Mouse (Mus musculus) intestine, embryonic 14.5 days (tissue): ENCODE measurements around the gene Cul7. TPM values are rescaled to one million over a fixed set of nuclear protein-coding genes. Genes with fewer than 3 reads are reported as not detected.

ENCODE experiments used
- ATAC-seq: fragments of 200-750 bp; cut with Nextera tagmentation; replicated peaks from 2 replicates; pipeline ENCODE4 v1.8.0; 2017; ENCODE audit warnings: low read depth, moderate number of reproducible peaks, moderate TSS enrichment, moderate library complexity; ENCODE audit not compliant: low FRiP score, low TSS enrichment
- DNase-seq: peaks from one replicate; pipeline ENCODE4 v3.0.0-alpha.2; 2018; ENCODE audit warnings: low spot score
- H3K27ac ChIP-seq: fragments of 300-500 bp; sonication (generic); 2 replicates; pipeline ENCODE4 v1.5.1; 2014; ENCODE audit warnings: low read depth, mild to moderate bottlenecking, control low read depth
- H3K27me3 ChIP-seq: fragments of 300-500 bp; sonication (generic); replicated peaks from 2 replicates; pipeline ENCODE4 v1.6.1; 2014; ENCODE audit warnings: low read length, control low read depth; ENCODE audit not compliant: control insufficient read depth, insufficient read depth
- H3K36me3 ChIP-seq: fragments of 300-500 bp; sonication (generic); 2 replicates; pipeline ENCODE4 v1.6.1; 2014; ENCODE audit warnings: low read length, control low read depth; ENCODE audit not compliant: control insufficient read depth, insufficient read depth
- H3K4me1 ChIP-seq: fragments of 300-500 bp; sonication (generic); replicated peaks from 2 replicates; pipeline ENCODE4 v1.6.1; 2014; ENCODE audit warnings: low read length, control low read depth, mixed read lengths; ENCODE audit not compliant: control insufficient read depth, insufficient read depth
- H3K4me2 ChIP-seq: fragments of 300-500 bp; sonication (generic); 2 replicates; pipeline ENCODE4 v1.6.1; 2014; ENCODE audit warnings: low read length
- H3K4me3 ChIP-seq: fragments of 300-500 bp; sonication (generic); 2 replicates; pipeline ENCODE4 v1.5.1; 2014; ENCODE audit warnings: low read depth, low read length, control low read depth, mixed read lengths
- H3K9ac ChIP-seq: fragments of 300-500 bp; sonication (generic); 2 replicates; pipeline ENCODE4 v1.6.1; 2014; ENCODE audit warnings: mild to moderate bottlenecking, low read length
- H3K9me3 ChIP-seq: fragments of 300-500 bp; sonication (generic); 2 replicates; pipeline ENCODE4 v1.6.1; 2016; ENCODE audit warnings: low read length, control low read depth; ENCODE audit not compliant: control insufficient read depth
- WGBS: fragments of 180-500 bp; shearing (Covaris S2); extraction: QIAGEN DNeasy Blood & Tissue Kit; methylation state at CpG from one replicate; pipeline ENCODE4 v1.1.7; 2014; 5-methylcytosine and 5-hydroxymethylcytosine counted together
- polyA plus RNA-seq: library from polyadenylated mRNA; unstranded; fragments of >200 nt; fragmentation: Nextera tagmentation; extraction: Ambion mirVana; gene quantifications from 2 replicates; pipeline ENCODE4 v1.2.1, GENCODE M21; 2014

Gene Cul7
- polyA plus RNA-seq, 1 experiment from 2014 or later: 43.7 TPM

DNA sequence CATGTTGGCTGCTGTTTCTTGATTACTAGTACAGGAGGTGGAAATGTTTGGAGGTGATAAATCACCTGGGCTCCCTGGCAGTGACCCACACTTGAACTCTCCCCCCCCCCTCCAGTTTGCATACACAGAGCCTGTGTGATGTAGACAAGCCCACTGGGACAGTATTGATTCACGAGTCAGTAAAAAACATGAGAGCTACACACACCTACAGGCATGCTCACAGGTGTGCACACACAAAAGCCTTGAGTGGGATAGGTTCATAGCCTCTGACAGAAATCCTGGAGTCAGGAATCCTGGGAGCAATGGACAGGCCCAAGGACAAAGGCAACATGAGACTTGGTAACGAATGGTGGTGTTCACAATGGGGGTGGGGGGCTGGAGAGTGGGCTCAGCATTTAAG lies 37.9 kb upstream of the Cul7 start:
- Histone ChIP-seq H3K4me3 (no peak overlapping the region), H3K9me3 (no peaks in the 10 kb centered on the region), H3K27me3 (no peaks in the 10 kb centered on the region), H3K27ac (no peak overlapping the region), H3K4me2 (no peak overlapping the region), H3K36me3 (0 out of 2 replicates have a peak, but pooled peaks cover 4% of the 10 kb centered on the region), H3K9ac (no peak overlapping the region), H3K4me1 (peaks cover 56% of the 10 kb centered on the region)
- DNase-seq (peak; percentile 51), ATAC-seq (0 out of 2 replicates have a peak, but pooled peaks have one; percentile 31)
- WGBS: 37% methylated on average over 2 of the region's 2 CpGs

DNA sequence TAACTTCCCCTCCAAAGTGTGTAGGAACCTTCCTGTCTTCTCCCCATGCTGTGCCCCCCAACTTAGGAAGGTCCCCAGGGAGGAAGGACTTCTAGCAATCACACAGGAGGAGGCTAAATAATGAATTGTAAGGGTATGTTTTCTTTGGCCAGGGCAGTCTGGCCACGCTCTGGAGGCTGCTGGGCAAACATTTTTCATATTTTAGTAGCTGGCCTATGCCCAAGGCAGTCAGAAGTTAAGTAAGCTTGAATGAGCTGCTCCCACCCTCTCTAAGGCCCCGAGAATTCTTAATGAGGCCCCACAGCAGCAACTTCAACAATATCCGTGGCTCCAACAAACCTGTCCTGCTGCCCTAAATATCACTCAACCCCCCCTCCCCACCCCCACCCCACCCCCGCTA lies 37.3 kb upstream of the Cul7 start:
- Histone ChIP-seq H3K4me3 (no peak overlapping the region), H3K27ac (peak overlapping the region; percentile 51; the same call in 1 of the 2 replicates), H3K9ac (no peak overlapping the region), H3K36me3 (0 out of 2 replicates have a peak, but pooled peaks cover 4% of the 10 kb centered on the region), H3K27me3 (no peaks in the 10 kb centered on the region), H3K9me3 (no peaks in the 10 kb centered on the region), H3K4me2 (no peak overlapping the region), H3K4me1 (peaks cover 61% of the 10 kb centered on the region)
- WGBS: 22% methylated on average over 4 of the region's 4 CpGs
- DNase-seq (peak; percentile 48), ATAC-seq (no peak)

DNA sequence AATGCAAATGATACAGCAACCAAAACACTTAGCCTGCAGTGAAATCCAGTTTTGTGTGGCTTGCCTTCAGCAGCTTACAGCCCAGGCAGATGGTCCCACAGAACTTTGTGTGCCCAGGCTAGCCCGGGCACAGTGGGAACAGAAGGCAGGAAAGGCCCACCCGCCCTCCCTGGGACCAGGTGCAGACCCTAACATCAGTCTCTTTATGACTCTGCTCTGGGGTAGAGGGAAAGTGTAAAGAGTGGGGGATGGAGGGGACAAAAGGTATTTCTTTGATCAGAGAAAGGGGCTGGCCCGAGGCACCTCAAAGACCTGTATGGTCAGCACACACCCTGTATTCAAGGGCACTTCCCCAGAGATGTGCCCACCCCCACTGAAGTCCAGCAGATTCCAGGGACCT lies 36.9 kb upstream of the Cul7 start:
- ATAC-seq: no peak
- WGBS: 32% methylated on average over 3 of the region's 3 CpGs
- no peaks in the 10 kb centered on the region for H3K27me3 ChIP-seq
- no peak overlapping the region for H3K9ac ChIP-seq
- peaks cover 65% of the 10 kb centered on the region for H3K4me1 ChIP-seq
- H3K9me3 ChIP-seq: no peaks in the 10 kb centered on the region
- DNase-seq: peak; percentile 49
- peak overlapping the region; percentile 24; the same call in 1 of the 2 replicates for H3K27ac ChIP-seq
- H3K4me2 ChIP-seq: no peak overlapping the region
- no peak overlapping the region for H3K4me3 ChIP-seq
- H3K36me3 ChIP-seq: 0 out of 2 replicates have a peak, but pooled peaks cover 4% of the 10 kb centered on the region

DNA sequence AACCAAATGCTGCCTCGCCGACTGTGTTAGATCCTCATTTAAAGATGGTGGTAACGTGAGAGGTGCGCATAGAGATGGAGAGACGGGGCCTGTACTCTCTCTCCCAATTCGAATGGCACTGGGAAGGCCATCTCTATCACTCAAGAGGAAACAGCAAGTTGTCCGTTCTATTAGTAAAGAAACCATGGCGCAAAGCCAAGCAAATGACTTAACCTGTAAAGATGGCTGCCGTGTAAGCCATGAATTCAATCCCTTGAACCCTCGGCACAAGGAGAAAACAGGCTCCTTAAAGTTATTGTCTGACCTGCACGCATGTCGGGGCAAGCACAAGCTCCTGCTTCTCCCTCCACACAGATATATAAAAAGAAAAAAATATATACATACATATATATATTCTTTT lies 32.3 kb upstream of the Cul7 start:
- no peaks in the 10 kb centered on the region for H3K27me3 ChIP-seq
- peak overlapping the region; percentile 40; the same call in 1 of the 2 replicates for H3K9ac ChIP-seq
- H3K4me2 ChIP-seq: peak overlapping the region; percentile 43
- H3K27ac ChIP-seq: peak overlapping the region; percentile 94
- no peak; the same call in 1 of the 2 replicates for ATAC-seq
- H3K36me3 ChIP-seq: no peaks in the 10 kb centered on the region
- WGBS: 37% methylated on average over 12 of the region's 12 CpGs
- H3K9me3 ChIP-seq: no peaks in the 10 kb centered on the region
- peak overlapping the region; percentile 10 for H3K4me3 ChIP-seq
- no peak for DNase-seq
- peaks cover 84% of the 10 kb centered on the region for H3K4me1 ChIP-seq

DNA sequence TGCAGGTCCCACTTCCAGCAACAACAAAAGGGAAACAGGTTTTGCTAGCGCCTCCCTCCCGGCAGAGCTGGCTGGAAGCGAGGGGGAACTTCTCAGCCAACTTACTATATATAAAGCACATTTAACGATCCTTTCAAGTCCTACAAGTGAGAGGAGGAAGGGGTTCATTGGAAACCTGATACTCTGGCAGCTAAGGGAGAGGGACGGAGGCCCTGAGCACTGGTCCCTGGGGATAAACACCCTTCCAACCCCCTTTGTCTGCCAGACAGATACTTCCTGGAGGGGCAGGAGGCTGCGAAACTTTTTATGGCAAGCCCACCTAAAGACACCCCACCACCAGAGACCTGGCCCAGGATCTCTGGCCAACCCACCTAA lies 31.8 kb upstream of the Cul7 start:
- H3K4me1 ChIP-seq: peaks cover 84% of the 10 kb centered on the region
- no peaks in the 10 kb centered on the region for H3K36me3 ChIP-seq
- peak overlapping the region; percentile 94 for H3K27ac ChIP-seq
- H3K9me3 ChIP-seq: no peaks in the 10 kb centered on the region
- peak overlapping the region; percentile 43 for H3K4me2 ChIP-seq
- WGBS: 6% methylated on average over 6 of the region's 6 CpGs
- ATAC-seq (peak; percentile 24; the same call in 1 of the 2 replicates), DNase-seq (peak; percentile 70)
- no peaks in the 10 kb centered on the region for H3K27me3 ChIP-seq
- H3K9ac ChIP-seq: peak overlapping the region; percentile 40
- peak overlapping the region; percentile 10 for H3K4me3 ChIP-seq

DNA sequence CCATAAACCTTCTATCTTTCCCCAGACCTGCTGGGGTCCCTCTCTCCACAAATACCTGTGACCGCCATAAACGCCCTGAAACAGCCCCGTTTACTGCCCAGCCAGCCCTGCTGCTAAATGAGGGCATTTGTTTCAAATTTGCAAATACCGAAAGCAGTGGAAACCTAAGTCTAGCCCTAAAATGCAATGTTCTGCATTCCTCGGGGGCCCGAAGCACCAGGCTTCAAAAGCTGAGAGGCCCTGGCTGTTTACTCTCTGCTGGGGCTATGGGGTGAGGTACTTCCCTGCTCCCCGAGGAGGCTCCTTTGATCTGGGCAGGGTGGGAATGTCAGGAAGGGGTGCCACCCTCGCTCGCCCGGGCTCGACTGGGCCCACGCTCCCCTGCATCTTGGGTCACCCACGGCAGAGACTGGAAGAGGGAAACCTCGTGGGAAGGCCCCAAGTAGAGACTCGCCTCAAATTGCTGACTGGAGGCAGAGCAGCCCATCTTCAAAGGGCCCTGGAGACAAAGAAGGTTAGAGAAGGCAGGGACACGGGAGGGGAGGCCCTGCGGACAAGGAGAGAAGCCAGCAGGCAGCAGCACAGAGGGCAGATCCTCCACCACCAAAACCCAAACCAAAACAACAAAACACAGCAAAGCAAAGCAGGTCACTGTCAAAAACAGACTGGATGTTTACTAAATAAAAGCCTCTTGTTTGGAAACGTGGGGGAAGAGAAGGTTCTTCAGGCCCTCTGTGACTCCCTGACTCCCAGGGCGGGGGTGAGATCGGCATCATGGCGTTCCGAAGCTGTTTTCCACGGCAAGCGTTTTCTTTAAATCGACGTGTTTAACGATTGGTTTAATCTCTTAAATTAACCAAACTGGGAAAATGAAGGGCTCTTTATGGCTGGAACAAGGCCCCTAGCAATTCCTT lies 31.1 kb upstream of the Cul7 start:
- peaks cover 84% of the 10 kb centered on the region for H3K4me1 ChIP-seq
- DNase-seq: peak; percentile 76
- H3K4me2 ChIP-seq: peak overlapping the region; percentile 43
- H3K9me3 ChIP-seq: no peaks in the 10 kb centered on the region
- H3K9ac ChIP-seq: peak overlapping the region; percentile 40
- H3K27ac ChIP-seq: peak overlapping the region; percentile 94
- ATAC-seq: peak; percentile 32; the same call in 1 of the 2 replicates
- 10% methylated on average over 27 of the region's 27 CpGs for WGBS
- H3K4me3 ChIP-seq: no peak overlapping the region
- H3K36me3 ChIP-seq: no peaks in the 10 kb centered on the region
- no peaks in the 10 kb centered on the region for H3K27me3 ChIP-seq

DNA sequence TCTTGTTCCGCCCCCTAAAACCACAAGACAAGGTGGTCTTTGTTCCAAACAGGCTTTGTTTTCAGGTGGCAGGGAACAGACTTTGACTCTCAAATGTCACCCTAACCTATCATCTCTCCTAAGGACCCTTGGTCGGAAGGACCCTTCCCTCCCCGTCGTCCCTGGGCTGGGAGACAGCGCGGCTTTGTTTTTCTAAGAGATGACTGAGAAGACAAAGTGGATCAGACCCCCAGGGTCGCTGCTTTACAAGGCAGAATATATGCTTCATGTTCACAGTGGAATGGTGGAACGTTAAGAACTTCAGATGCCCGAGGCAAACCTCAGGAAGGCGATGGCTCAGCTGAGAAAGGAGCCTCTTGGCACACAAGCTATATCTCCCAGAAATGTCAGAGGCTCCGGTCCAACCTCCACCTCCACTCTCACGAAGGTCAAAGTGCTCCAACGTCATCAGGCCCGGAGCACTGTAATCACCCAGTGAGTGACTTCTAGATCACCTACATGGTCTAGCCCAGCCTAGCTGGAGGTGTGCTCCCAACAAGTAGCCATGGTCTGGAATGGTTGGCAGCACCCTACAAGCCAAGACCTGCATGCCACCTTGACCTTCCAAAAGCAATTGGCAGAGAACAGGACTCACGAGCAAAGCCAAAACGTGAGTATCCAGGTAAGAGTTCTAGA lies 30.3 kb upstream of the Cul7 start:
- Histone ChIP-seq H3K4me3 (no peak overlapping the region), H3K9ac (peak overlapping the region; percentile 40; the same call in 1 of the 2 replicates), H3K27me3 (no peaks in the 10 kb centered on the region), H3K27ac (peak overlapping the region; percentile 94), H3K36me3 (no peaks in the 10 kb centered on the region), H3K9me3 (no peaks in the 10 kb centered on the region), H3K4me1 (peaks cover 89% of the 10 kb centered on the region), H3K4me2 (peak overlapping the region; percentile 43)
- ATAC-seq (no peak), DNase-seq (no peak)
- 33% methylated on average over 16 of the region's 16 CpGs for WGBS

DNA sequence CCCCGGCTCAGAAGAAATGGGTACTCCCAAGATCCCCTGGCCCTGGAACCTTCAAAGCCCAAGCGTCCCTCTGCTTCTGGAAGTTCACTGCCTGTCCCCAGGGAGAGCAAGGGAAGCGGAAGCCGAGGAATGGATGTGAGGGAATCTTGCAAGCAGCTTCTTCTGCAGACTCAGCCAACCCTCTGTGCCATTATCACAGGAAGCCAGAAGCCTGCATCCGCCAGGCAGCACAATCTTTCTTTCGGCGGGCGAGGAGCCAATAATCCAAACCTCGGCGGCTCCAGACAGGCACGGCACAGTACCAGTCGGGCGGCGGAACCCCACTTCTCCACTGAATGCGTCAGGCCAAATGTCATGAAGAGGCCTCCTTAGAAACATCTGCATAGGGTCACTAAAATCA lies 28.8 kb upstream of the Cul7 start:
- Histone ChIP-seq H3K4me3 (no peak overlapping the region), H3K9me3 (no peaks in the 10 kb centered on the region), H3K4me2 (peak overlapping the region; percentile 21; the same call in 1 of the 2 replicates), H3K9ac (no peak overlapping the region), H3K36me3 (no peaks in the 10 kb centered on the region), H3K27ac (peak overlapping the region; percentile 19; the same call in 1 of the 2 replicates), H3K4me1 (peaks cover 98% of the 10 kb centered on the region), H3K27me3 (no peaks in the 10 kb centered on the region)
- 27% methylated on average over 15 of the region's 15 CpGs for WGBS
- DNase-seq (no peak), ATAC-seq (no peak)
